Mouse (Mus musculus): ENCODE measurements around the gene Ilk.
"Not testable (repeated sequence)": the region's sequence is repeated elsewhere in the genome, so short reads cannot be mapped to it uniquely, and the experiment has no call there.

Gene Ilk

DNA sequence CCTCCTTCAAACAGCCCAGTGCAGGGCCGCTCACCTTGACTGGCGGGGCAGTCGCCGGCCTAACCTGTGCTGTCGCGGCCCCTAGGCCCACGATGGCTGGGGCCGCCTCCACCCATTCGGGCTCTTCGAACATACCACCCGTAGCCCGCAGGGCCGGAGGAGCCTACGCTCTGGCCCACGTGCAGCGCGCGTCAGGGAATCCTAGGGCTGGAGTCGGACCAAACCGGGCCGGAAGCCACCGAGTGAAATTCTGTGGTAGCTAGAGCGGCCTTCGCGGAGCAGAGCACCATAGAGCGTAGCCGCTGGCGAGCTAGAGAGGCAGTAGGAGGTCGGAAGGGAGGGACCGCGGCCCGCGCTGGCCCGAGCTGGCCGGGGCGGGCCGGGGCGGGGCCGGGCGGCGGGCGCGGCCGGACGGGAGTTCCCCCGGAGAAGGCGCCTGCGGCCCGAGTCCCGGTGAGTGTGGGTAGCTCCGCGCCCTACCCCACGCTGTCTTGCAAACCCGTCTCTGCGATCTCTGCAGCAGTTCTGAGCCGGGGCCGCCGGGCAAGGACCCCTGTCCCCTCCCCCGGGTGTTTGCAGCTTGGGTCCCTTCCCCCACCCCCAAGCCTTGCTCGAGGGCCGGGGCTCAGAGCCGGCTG, at the start of gene Ilk:
Gene Ilk (plus strand): TSS at position 329 of the 638 bp plus-strand sequence.
- DNase-seq: peak; percentile 86

GRCm38 (mm10) chr7:105690875-105691274, 45.5 kb upstream of the Ilk start:
- no peak for DNase-seq

- DNase-seq: no peak
Observed at GRCm38 (mm10) chr7:105703184-105703583, 33.2 kb upstream of the Ilk start.

GRCm38 (mm10) chr7:105703816-105704215, 32.6 kb upstream of the Ilk start:
- no peak for DNase-seq

DNA sequence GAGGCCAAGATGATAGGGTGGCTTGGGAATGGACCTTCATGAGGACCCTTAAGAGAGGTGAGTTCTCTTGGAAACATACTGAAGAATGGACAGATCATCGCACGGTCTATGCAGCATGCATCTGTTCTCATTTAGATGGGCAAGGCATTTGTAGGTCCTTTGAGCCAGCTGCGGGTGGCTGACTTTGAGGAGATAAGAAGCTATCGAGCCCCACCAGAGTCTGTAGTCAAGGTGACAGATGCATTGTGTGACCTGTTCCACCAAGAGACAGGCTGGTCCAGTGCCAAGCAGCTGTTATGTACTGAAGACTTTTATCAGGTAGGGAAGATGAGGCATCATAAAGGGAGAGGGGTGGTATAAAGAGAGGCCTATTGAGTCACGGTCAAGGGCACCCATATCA, 27.7 kb upstream of the Ilk start:
- no peak for DNase-seq

GRCm38 (mm10) chr7:105715366-105715765, 21.0 kb upstream of the Ilk start:
- DNase-seq: peak in 1 of 2 experiments; percentile 14

- no peak for DNase-seq
Observed at GRCm38 (mm10) chr7:105721916-105722315, 14.5 kb upstream of the Ilk start.

- peak; percentile 54 to 57 for DNase-seq
Observed at GRCm38 (mm10) chr7:105726144-105726979, 10.0 kb upstream of the Ilk start.

DNA sequence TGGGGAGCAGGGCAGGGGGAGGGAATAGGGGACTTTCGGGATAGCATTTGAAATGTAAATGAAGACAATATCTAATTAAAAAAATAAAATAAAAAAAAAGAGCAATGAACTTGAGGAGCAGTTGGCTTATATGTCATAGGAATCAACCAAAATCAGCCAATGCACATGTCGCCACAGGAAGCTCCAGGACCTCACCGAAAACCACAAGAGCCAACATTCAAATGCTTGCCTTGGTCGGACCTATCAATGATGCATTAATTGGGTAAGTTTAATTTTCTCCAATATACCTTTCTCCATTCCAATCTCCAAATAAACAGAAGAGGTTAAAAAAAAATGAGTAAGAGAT, 9.4 kb upstream of the Ilk start:
- no peak for DNase-seq

DNA sequence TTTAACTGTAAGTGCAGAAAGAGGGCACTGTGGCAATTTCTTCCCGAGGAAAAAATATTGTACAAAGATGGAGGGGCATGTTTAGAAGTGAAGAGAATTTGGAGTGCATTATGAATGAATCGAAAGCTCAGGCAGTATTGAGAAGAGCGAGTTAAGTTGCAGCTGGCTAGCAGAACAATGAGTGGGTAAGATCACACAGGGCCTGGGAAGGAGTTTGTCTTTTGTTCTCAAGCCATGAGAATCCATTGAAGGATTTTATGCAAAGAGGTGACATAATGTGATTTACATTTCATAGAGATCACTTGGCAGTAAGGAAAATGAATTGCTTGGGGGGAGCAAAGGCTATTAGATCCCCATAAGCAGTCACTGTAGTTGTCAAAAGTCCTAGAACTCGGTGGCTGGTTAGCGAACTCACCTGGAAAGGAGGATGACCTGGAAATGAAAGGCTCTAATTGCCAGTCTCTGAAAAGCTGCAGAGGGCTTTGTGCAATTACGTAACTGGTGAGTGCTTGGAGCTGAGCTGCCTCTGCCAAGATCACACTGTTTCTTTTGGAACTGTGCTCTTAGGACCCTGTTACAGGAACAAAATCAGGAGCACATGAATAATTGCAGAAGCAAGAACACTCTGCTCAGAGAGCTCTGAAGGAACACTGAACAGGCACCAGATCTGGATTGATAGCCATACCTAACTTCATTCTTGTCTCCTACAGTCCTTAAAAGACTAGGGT, 7.5 kb upstream of the Ilk start:
- no peak for DNase-seq

DNA sequence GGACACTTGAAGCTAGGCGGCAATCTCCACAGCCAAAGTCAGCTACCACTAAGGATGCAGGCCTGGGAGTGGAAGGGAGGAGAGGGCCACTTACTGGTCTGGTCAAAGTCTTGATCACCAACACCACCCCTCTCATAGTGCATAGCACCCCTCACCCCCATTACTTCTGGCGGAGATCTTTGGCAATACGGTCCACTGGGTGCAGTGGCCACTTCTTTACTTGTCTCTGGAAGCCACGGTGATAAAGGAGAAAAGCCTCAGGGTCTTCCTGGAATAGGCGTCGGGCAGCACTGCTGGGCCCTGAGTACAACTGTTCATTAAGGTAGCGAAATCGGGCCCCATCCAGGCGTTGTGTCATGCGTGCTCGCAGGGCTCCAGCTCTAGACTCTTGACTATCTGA, 2.6 kb upstream of the Ilk start:
- no peak for DNase-seq

DNA sequence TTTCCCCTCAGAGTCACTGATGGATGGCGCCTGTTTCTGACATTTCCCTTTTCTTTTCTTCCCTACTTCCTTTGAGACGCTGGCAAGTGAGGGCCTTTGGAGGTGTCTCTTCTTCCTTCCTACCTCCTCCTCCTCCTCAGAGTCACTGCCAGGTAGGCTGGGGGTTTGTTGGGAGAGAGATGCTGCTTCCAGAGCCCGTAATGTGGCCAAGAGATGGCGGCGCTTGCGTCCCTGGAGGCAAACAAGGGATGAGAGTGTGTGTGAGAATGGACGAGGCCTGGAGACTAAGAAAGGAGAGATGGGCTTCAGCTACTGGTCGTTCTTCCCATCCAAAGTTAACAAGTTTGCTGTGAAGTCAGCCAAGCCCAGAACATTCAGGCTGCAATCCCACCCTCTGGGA, 1.6 kb upstream of the Ilk start:
- DNase-seq: no peak

DNA sequence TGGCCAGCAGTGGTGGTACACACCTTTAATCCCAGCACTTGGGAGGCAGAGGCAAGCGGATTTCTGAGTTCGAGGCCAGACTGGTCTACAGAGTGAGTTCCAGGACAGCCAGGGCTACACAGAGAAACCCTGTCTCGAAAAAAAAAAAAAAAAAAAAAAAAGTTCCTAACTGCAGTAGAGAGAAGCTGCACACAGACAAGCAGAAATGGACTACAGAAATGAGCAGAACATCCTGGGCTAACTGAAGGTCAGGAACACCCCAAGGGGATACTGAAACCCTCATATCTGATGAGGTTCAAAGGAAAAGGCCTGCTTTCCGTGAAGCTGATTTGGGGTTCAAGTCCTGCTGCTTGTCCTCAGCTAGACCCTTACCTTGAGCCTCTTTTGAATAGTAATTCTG, 928 bp upstream of the Ilk start:
- not testable (repeated sequence) for DNase-seq

GRCm38 (mm10) chr7:105736911-105737521, 624 bp downstream of the Ilk start, which contains the start of gene Rrp8:
TSS of gene Rrp8 (minus strand) at chr7:105737385.
- peak; percentile 43 to 52 for DNase-seq

DNA sequence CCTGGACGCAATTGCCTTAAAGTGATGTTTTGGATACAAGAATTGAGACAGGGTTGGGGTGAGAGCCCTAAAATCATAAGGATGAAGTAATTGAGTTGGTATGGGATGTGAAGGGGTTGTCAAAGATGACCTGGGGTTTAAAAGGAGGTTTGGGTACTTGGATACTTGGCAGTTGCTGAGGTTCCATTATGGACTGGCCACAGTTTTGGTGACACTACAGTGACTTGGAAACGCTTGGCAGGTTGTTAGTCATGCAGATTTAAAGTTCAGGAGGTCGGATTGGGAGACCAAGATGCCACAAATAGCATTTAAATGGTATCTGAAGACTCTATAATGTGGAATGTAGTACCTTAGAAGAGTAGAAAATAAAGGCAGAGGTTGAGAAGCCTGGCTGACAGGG, 1.3 kb downstream of the Ilk start:
- DNase-seq: no peak

- DNase-seq: no peak
Observed at GRCm38 (mm10) chr7:105738286-105738685, 1.9 kb downstream of the Ilk start.

DNA sequence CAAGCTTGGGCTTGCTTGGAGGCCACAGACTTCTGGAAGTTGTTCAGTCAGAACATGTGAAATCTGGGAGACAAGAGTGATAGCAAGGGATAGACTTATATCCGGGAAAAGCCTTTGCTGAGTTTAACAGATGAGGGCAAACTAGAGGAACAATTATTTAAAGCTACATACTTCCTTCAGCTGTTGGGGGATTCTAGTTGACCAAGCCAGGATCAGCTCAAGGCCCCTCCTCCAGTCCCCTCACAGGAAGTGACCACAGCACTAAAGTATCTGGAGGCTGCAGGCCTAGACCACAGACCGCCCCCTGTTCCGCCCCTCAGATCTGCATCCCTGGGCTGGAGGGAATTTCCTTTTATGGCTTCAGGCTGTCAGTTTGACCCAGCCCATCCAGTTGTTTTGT, 2.6 kb downstream of the Ilk start:
- DNase-seq: no peak

DNA sequence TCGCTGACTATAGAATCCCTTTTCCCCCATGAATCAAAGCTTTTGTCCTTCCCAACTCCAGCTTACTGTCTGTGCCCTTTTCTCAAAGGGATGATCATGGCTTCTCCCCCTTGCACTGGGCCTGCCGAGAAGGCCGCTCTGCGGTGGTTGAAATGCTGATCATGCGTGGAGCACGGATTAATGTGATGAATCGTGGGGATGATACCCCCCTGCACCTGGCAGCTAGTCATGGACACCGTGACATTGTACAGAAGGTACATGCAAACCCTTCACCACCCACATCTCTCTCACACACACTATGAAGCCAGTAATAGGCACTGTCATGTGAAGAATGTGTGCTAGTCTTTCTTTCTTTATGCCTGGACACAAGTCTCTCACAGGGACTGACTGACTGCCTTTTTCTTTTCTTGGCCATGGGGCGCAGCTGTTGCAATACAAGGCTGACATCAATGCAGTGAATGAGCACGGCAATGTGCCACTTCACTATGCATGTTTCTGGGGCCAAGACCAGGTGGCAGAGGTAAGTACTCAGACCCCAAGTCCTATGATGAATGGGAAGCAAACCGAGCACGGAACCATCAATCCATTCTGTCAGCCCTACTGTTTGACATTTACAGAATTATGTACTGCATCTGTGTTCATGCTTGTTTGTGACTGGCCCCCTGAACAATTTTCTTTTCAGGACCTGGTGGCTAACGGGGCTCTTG, 3.9 kb downstream of the Ilk start:
- DNase-seq: no peak

GRCm38 (mm10) chr7:105740851-105741250, 4.5 kb downstream of the Ilk start:
- DNase-seq: no peak

DNA sequence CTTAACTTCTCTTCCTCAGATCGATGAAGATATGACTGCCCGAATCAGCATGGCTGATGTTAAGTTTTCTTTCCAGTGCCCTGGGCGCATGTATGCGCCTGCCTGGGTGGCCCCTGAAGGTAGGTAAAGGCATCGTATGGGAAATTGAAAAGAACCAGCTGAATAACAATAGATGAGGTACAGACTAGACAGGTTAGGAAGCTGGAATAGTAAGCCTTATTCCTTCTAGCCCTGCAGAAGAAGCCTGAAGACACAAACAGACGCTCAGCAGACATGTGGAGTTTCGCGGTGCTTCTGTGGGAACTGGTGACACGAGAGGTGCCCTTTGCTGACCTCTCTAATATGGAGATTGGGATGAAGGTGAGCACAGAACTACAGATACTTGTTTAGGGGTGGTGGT, 5.6 kb downstream of the Ilk start:
- DNase-seq: no peak

GRCm38 (mm10) chr7:105742539-105743215, 6.3 kb downstream of the Ilk start:
- DNase-seq: not testable (repeated sequence)
